In the genomic region with DNA sequence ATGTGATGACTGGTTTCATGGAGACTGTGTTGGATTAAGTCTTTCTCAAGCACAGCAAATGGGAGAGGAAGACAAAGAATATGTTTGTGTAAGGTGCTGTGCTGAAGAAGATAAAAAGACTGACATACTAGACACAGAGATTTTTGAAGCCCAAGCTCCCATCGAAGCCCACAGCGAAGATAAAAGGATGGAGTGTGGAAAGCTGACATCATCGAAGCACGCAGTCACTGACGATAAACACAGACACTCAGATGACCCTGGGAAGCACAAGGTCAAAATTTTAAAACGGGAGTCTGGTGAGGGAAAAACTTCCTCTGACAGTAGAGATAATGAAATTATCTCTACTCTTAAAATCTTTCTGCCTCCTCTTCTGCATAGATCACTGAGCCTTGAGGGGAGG, we compare ENCODE assay signal across 10 mouse cellular contexts. TPM values are rescaled to one million over a fixed set of nuclear protein-coding genes. Genes with fewer than 3 reads are reported as not detected.
DNase-seq lines count a peak whose midpoint lies in the region; ATAC-seq and TF ChIP-seq lines count a peak whose summit lies in the region.
"Not testable (repeated sequence)": the region's sequence is repeated elsewhere in the genome, so short reads cannot be mapped to it uniquely, and the experiment has no call there.
"Had no signal": no experiment of that assay in that cellular context is flagged by ENCODE, and none has a peak within 500 bp of the region (broad histone marks: within the 10 kb centered on the region; RNA-seq: fewer than 3 reads in every experiment).

No protein-coding gene starts in this region.

- not testable (repeated sequence) for H3K9ac ChIP-seq in heart, embryonic 11.5 days (ENCODE audit: low read depth, low read length); heart, embryonic 13.5 days; heart, embryonic 14.5 days (ENCODE audit: low read length); heart, embryonic 15.5 days; heart, embryonic 16.5 days (ENCODE audit: low read length); heart, postnatal 0 days (replicated peaks; ENCODE audit: low read depth, low read length)

- DNase-seq in adrenal gland, adult 2 months = peak; percentile 13
- not testable (repeated sequence) for DNase-seq in heart, postnatal 0 days (ENCODE audit: low spot score)

- H3K4me1 ChIP-seq in heart, embryonic 11.5 days (ENCODE audit: control insufficient read depth, insufficient read depth, low read length) = peaks cover 15% of the 10 kb centered on the region
- peaks cover 22% of the 10 kb centered on the region for H3K4me1 ChIP-seq in heart, embryonic 13.5 days
- H3K4me1 ChIP-seq in heart, embryonic 14.5 days (ENCODE audit: control insufficient read depth in 2 of 2, insufficient read depth in 2 of 2, low read length in 2 of 2) = peaks cover 4 to 21% of the 10 kb centered on the region in 2 experiments
- H3K4me1 ChIP-seq in heart, embryonic 15.5 days (replicated peaks) = peaks cover 16% of the 10 kb centered on the region
- H3K4me1 ChIP-seq in heart, embryonic 16.5 days (ENCODE audit: control insufficient read depth, insufficient read depth, low read length) = peaks cover 13% of the 10 kb centered on the region
- H3K4me1 ChIP-seq in heart, postnatal 0 days (ENCODE audit: control insufficient read depth, insufficient read depth) = not testable (repeated sequence)

- not testable (repeated sequence) for H3K36me3 ChIP-seq in heart, embryonic 11.5 days (ENCODE audit: control insufficient read depth, insufficient read depth, low read length); heart, embryonic 13.5 days; heart, embryonic 14.5 days (ENCODE audit: control insufficient read depth, insufficient read depth, low read length); heart, embryonic 15.5 days; heart, embryonic 16.5 days (ENCODE audit: control insufficient read depth, insufficient read depth); heart, postnatal 0 days (replicated peaks; ENCODE audit: control insufficient read depth, insufficient read depth, low read length)

- not testable (repeated sequence) for TF ChIP-seq EP300 in heart, postnatal 0 days (IDR thresholded peaks at IDR 0.05; ENCODE audit: low read depth)

- WGBS in heart, embryonic 11.5 days (ENCODE audit: insufficient replicate concordance) = 30% methylated on average over 4 of the region's 6 CpGs
- WGBS in heart, embryonic 13.5 days = 19% methylated on average over 4 of the region's 6 CpGs
- WGBS in heart, embryonic 14.5 days = 2% methylated on average over 3 of the region's 6 CpGs
- 25% methylated on average over 4 of the region's 6 CpGs for WGBS in heart, embryonic 15.5 days
- WGBS in heart, embryonic 16.5 days = 2% methylated on average over 4 of the region's 6 CpGs
- 0% methylated on average over 3 of the region's 6 CpGs for WGBS in heart, postnatal 0 days

- not testable (repeated sequence) for TF ChIP-seq CTCF in heart, postnatal 0 days (IDR thresholded peaks at IDR 0.05; ENCODE audit: low read depth)

- H3K4me3 ChIP-seq in heart, embryonic 11.5 days (ENCODE audit: low read depth, low read length); heart, embryonic 13.5 days; heart, embryonic 14.5 days (ENCODE audit: control insufficient read depth in 1 of 2, insufficient read depth in 1 of 2, low read depth in 1 of 2, low read length in 2 of 2); heart, embryonic 15.5 days; heart, embryonic 16.5 days (ENCODE audit: low read length); heart, postnatal 0 days (ENCODE audit: low read depth, low read length): not testable (repeated sequence)

- not testable (repeated sequence) for H3K27me3 ChIP-seq in heart, embryonic 11.5 days (ENCODE audit: control insufficient read depth, insufficient read depth, low read length); heart, embryonic 13.5 days (replicated peaks); heart, embryonic 14.5 days (ENCODE audit: control insufficient read depth, insufficient read depth, low read length); heart, embryonic 15.5 days; heart, embryonic 16.5 days (ENCODE audit: control insufficient read depth, insufficient read depth, low read length); heart, postnatal 0 days (ENCODE audit: control insufficient read depth, insufficient read depth, low read length)

- H3K9me3 ChIP-seq in heart, embryonic 11.5 days (replicated peaks; ENCODE audit: control insufficient read depth, low read length); heart, embryonic 13.5 days; heart, embryonic 14.5 days (ENCODE audit: control insufficient read depth, low read length); heart, embryonic 15.5 days (replicated peaks); heart, embryonic 16.5 days (replicated peaks; ENCODE audit: control insufficient read depth, low read length); heart, postnatal 0 days (replicated peaks; ENCODE audit: control insufficient read depth, low read length): not testable (repeated sequence)

- not testable (repeated sequence) for H3K27ac ChIP-seq in heart, embryonic 11.5 days (ENCODE audit: low read depth, low read length); heart, embryonic 16.5 days (ENCODE audit: low read length); heart, postnatal 0 days (ENCODE audit: low read depth)
- H3K27ac ChIP-seq in heart, embryonic 13.5 days (replicated peaks) = peak overlapping the region; percentile 71; the same call in 1 of the 2 replicates
- 0 out of 4 replicates have a peak overlapping the region, but pooled peaks of 1 of the 2 experiments have one; percentile 2 for H3K27ac ChIP-seq in heart, embryonic 14.5 days (replicated peaks in 1 of 2; ENCODE audit: control insufficient read depth in 1 of 2, insufficient read depth in 1 of 2, low read depth in 2 of 2, low read length in 2 of 2)
- H3K27ac ChIP-seq in heart, embryonic 15.5 days = 0 out of 2 replicates have a peak overlapping the region, but pooled peaks have one; percentile 27

- not testable (repeated sequence) for H3K4me2 ChIP-seq in heart, embryonic 11.5 days; heart, embryonic 14.5 days (ENCODE audit: low read length); heart, embryonic 15.5 days; heart, embryonic 16.5 days (ENCODE audit: low read depth, low read length); heart, postnatal 0 days (ENCODE audit: low read depth, low read length)
- H3K4me2 ChIP-seq in heart, embryonic 13.5 days = peak overlapping the region; percentile 33; the same call in 1 of the 2 replicates

- ATAC-seq in heart, embryonic 11.5 days (replicated peaks; ENCODE audit: insufficient number of reproducible peaks, low FRiP score, low TSS enrichment) = peak; percentile 65
- peak; percentile 14; the same call in 1 of the 2 replicates for ATAC-seq in heart, embryonic 13.5 days (ENCODE audit: extremely low read depth, insufficient number of reproducible peaks, low FRiP score, low TSS enrichment)
- ATAC-seq in heart, embryonic 14.5 days (ENCODE audit: insufficient number of reproducible peaks, insufficient read depth, low FRiP score, low read depth) = peak; percentile 54; the same call in 1 of the 2 replicates
- 0 out of 2 replicates have a peak, but pooled peaks have one; percentile 27 for ATAC-seq in heart, embryonic 15.5 days (replicated peaks; ENCODE audit: insufficient number of reproducible peaks, insufficient read depth, low FRiP score, low read depth)
- peak; percentile 65 for ATAC-seq in heart, embryonic 16.5 days (replicated peaks; ENCODE audit: extremely low read depth, insufficient read depth, low FRiP score)
- ATAC-seq in heart, postnatal 0 days (ENCODE audit: insufficient read depth, low read depth) = peak; percentile 63; the same call in 1 of the 2 replicates

RNA-seq across cellular contexts. Expression of a gene that starts 38.6 kb away (rescaled TPM):
- total RNA-seq in adrenal gland, adult 2 months (2021) = 1 to 10 TPM; 5.0 to 6.5 TPM
- polyA plus RNA-seq in adrenal gland, adult 2 months (2012; rRNA removed) = 2.6 and 2.8 TPM in 2 replicates
- polyA plus RNA-seq in heart, embryonic 11.5 days (2014; fragmentation: Nextera tagmentation; extraction: Ambion mirVana) = 6.9 and 7.3 TPM in 2 replicates
- 6.0 and 7.3 TPM in 2 replicates for polyA plus RNA-seq in heart, embryonic 13.5 days (2015; fragmentation: Nextera tagmentation; extraction: Ambion mirVana)
- 5.9 and 8.5 TPM in 2 replicates for polyA plus RNA-seq in heart, embryonic 14.5 days (2014; fragmentation: Nextera tagmentation; extraction: Ambion mirVana)
- 6.1 and 6.3 TPM in 2 replicates for polyA plus RNA-seq in heart, embryonic 15.5 days (2015; fragmentation: Nextera tagmentation; extraction: Ambion mirVana)
- 5.7 and 6.5 TPM in 2 replicates for polyA plus RNA-seq in heart, embryonic 16.5 days (2015; fragmentation: Nextera tagmentation; extraction: Ambion mirVana)
- total RNA-seq in heart, postnatal 0 days (2014; rRNA removed; ENCODE audit: low replicate concordance) = 2.7 and 5.8 TPM in 2 replicates
- 5.7 and 6.1 TPM in 2 replicates for polyA plus RNA-seq in heart, postnatal 0 days (2015; fragmentation: Nextera tagmentation; extraction: Ambion mirVana)

RNA-seq across cellular contexts. Expression of a gene that starts 38.9 kb away (rescaled TPM):
- 1 to 10 TPM in 1 of 2 experiments, under 1 TPM in 1; 0.81 to 1.4 TPM for total RNA-seq in adrenal gland, adult 2 months (2021)
- polyA plus RNA-seq in adrenal gland, adult 2 months (2012; rRNA removed) = not detected in 2 replicates
- 1.6 and 2.8 TPM in 2 replicates for polyA plus RNA-seq in heart, embryonic 11.5 days (2014; fragmentation: Nextera tagmentation; extraction: Ambion mirVana)
- 1.1 and 1.9 TPM in 2 replicates for polyA plus RNA-seq in heart, embryonic 13.5 days (2015; fragmentation: Nextera tagmentation; extraction: Ambion mirVana)
- polyA plus RNA-seq in heart, embryonic 14.5 days (2014; fragmentation: Nextera tagmentation; extraction: Ambion mirVana) = 2.1 and 2.3 TPM in 2 replicates
- 1.2 and 2.6 TPM in 2 replicates for polyA plus RNA-seq in heart, embryonic 15.5 days (2015; fragmentation: Nextera tagmentation; extraction: Ambion mirVana)
- polyA plus RNA-seq in heart, embryonic 16.5 days (2015; fragmentation: Nextera tagmentation; extraction: Ambion mirVana) = 2.0 and 2.2 TPM in 2 replicates
- 1.1 TPM in 1 of 2 replicates, not detected in the other for total RNA-seq in heart, postnatal 0 days (2014; rRNA removed; ENCODE audit: low replicate concordance)
- 3.8 and 4.8 TPM in 2 replicates for polyA plus RNA-seq in heart, postnatal 0 days (2015; fragmentation: Nextera tagmentation; extraction: Ambion mirVana)
- total RNA-seq: MEL had no signal
- polyA plus RNA-seq: activated CD4-positive, CD25-positive, alpha-beta regulatory T cell, adult 4 months; G1E had no signal

Comparison
In these comparisons a context has a peak if more than half of its experiments do, and no peak if none do; other contexts are left out.
1. ATAC-seq: peak in every context shown above with its lines; median percentile 65 in heart, embryonic 11.5 days; 65 in heart, embryonic 16.5 days; 63 in heart, postnatal 0 days; 54 in heart, embryonic 14.5 days; 27 in heart, embryonic 15.5 days; 14 in heart, embryonic 13.5 days.